Mouse (Mus musculus) liver, adult (tissue): ENCODE measurements at regions not wholly inside any gene's neighbourhood (a gene's known extent, or its start where the extent isn't known, plus 50 kb on each side); places are given as distances from the start of the nearest gene placed in this dataset.

Experiments
- GATA4 ChIP-seq: IDR thresholded peaks from 2 replicates; pipeline ENCODE4 v1.6.1; 2014; ENCODE audit warnings: mild to moderate bottlenecking, low read length; ENCODE audit not compliant: insufficient replicate concordance

DNA sequence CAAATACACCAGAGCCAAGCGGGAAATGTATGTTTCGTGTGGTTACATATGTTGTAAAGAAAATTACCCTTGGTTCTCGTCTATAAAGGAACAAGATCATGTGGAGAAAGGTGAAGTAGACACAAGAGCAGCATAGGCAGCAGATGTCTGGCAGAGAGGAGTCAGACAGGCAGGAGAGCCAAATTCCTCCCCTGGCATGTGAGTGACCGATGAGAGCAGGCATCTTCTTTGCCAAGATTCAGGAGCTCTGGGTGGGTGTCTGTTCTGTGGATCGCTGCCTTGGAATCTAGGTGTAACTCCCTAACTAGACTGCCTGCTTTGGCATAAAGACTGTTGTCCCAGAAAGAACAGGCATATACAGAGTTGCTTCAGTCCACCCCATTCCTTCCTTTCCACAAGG is 275.1 kb upstream of the Col8a1 start:
- no peak for TF ChIP-seq GATA4

DNA sequence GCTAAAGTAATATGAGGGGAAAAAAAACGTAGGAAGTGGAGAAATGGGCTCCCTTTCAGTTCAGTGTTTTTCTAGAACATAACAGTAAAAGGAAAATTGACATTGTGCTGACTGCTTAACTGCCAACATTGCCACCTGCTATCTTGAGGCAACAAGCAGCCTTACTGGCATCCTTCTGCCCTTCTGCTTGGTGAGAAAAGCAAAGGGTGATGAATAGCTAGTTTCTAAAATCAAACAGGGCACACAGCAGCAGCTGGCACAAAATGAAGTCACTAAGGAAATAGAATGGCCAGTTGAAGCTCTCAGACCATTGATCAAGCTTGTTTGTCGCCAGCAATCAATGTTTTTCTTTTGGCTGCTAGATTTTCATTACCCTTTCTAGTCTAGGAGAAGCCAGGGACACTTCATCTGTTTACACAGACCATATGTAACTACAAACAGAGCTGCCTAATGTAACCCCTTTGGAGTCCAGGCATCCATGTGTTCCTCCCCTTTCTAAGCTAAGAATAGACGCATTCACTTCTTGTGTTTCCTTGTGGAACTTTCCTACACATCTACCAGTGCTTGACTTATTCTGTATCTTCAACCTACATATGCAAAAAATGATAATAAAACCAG is 314.2 kb upstream of the Col8a1 start:
- TF ChIP-seq GATA4: no peak

DNA sequence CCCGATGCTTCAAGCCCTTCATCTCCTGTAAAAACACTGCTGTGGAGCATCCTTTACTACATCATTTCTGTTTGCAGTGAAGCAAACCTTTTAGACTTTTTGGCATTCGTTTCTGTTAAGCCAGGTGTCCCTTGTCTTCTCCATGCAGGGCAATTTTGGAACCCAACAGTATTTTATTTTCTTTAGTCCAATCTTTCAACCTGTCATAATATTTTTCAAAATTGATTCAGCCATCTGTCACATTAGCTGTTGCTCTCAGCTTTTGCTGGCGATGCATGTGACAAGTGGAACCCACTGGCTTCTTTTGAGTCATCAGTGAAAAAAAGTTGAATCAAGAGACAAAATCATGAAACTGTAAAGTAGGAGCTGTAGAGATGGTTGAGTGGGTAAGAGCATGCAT is 317.9 kb upstream of the Col8a1 start:
- TF ChIP-seq GATA4: no peak

GRCm38 (mm10) chr16:58100351-58100750 is 307.9 kb upstream of the Dcbld2 start:
- TF ChIP-seq GATA4: no peak

- no peak for TF ChIP-seq GATA4
Observed at GRCm38 (mm10) chr16:58110452-58110851, 297.8 kb upstream of the Dcbld2 start.

- TF ChIP-seq GATA4: no peak
Observed at GRCm38 (mm10) chr16:58126086-58126485, 282.2 kb upstream of the Dcbld2 start.

GRCm38 (mm10) chr16:58136144-58136905 is 271.9 kb upstream of the Dcbld2 start:
- TF ChIP-seq GATA4: no peak

DNA sequence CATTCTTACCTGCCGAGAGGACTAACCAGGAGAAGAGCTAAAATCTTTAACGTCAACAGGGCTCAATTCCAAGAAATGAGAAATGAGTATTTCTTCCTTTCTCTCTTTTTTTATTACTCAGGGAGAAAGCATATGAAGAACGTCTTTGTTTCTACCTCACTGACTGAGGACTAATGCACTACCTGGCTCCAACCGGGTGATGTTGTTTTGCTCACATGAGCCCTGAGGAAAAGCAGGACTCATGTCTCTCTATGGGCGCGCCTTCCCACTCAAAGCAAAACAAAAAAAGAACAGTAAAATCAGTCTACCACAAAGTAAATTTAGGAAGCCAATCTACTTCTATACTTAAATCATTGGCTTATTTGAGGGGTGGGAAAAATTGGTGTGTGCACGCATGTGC is 271.3 kb upstream of the Dcbld2 start:
- TF ChIP-seq GATA4: no peak

- no peak for TF ChIP-seq GATA4
Observed at GRCm38 (mm10) chr16:58137728-58138279, 270.4 kb upstream of the Dcbld2 start.

DNA sequence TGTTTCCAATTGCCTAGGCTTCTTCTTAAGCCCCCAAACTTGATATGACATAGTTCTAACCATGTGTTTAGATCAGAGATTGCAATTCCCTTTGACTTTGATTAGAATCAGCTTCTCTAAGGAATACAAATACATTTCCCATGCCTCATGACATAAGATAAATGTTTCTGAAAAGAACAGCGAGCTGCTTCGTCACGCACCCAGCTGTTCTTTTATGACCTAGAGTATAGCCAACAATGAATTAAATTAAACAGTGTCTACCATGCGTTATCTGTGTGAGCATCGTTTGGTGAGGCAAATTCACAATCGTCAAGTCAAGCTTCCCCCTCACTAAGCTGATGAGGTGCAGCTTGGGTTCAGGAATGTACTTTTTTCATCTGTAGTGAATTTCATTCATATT is 261.8 kb upstream of the Dcbld2 start:
- TF ChIP-seq GATA4: no peak

DNA sequence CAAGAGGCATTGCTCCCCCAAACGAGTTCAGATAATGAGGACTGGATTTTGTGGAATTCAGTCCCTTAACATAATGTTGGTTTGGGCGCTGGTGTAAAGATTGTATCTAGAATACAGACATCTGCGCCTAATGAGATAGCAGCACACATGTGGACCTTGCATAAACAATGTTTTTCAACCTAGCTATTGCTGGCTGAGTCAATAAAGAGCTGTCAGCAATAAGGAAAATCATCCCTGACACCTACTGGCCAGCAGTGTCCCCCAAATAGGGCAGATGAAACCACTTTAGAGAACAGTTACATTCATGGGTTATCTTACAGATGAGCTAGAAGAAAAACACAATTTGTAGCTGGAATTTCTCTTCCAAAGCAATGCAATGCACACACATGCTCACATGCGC is 252.7 kb upstream of the Dcbld2 start:
- TF ChIP-seq GATA4: no peak

GRCm38 (mm10) chr16:58178744-58179401 is 229.4 kb upstream of the Dcbld2 start:
- no peak for TF ChIP-seq GATA4

DNA sequence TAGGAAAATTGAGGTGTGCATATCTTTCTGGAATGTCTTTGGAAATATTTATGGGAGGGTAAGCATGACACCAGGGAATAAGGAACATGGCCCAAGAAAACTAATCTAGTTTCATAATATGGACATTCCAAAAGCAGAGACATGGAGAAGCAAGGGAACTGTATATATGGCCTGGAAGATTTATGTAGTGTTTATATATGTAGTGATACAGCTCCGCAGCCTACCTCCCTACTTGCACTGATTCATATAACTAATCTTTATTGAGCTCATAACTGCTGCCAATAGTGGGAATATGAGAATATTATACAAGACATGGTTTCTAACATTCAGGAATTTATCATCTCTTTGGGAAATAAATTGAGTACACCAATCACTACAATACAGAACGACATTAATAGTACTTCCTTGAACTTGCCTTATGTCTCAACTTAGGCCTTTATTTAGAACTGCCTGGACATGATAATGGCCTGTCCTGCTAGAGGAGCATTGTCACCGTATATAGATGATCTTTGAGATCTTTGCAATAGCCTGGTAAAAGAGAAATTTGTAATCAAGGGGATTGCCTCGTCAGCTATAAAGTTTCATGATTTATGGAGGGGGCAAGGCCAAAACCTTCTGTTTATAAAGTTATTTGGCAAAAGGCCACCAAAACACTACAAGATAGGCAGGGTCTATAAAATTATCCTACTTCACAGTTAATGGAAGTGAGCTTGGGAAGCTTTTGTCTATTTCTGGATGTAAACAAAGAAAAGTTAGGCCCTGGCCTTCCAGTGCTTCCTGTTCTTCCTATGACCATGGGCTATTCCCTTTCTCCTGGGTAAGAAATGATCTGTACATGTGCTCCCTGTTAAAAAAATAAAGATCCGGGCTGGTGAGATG is 213.4 kb upstream of the Dcbld2 start:
- no peak for TF ChIP-seq GATA4

GRCm38 (mm10) chr16:58211872-58212271 is 196.4 kb upstream of the Dcbld2 start:
- no peak for TF ChIP-seq GATA4

DNA sequence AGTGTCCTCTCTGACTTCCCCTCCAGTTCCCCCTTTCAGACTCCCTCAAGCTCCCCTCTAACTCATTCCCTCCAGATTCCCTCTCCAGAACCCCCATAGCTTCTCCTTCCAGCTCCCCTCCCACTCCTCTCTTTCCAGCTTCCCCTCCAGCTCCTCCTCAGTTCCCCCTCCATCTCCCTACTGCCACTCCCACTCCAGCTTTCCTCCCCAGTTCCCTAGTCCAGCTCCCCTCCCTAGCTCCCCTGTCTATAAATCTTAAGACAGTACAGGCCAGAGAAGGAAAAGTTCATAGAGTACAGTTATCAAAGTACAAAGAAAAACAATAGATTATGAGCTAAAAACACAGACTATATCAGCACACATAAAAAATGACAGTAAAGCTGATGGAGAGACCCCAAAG is 173.6 kb upstream of the Dcbld2 start:
- no peak for TF ChIP-seq GATA4
